Mouse (Mus musculus): ENCODE results near the gene Aak1. TPM values are rescaled to one million over a fixed set of nuclear protein-coding genes. Genes with fewer than 3 reads are reported as not detected.

The Aak1 gene
- polyA plus RNA-seq, 1 experiment from 2014 or later = 16.6 TPM

DNA sequence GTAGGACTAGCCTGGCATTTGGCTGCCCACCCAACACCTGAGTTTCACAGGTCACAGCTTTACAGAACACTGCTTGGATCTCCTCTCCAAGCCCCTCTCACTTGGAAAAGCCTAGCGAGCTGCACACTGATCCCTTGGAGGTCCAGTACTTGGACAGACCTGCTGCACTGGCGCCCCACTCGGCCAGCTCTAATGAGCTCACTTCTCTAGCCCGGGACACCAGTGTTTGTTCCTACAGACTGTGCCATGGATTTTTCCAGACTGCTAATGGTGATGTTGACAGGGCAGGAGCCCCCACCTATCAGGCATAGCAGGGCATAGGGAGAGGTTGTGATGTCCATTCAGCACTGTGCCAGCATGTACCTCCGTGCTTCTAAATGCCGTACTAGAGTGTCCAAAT, 48.2 kb downstream of the Aak1 start:
- Histone ChIP-seq H3K36me3 (0 out of 2 replicates have a peak, but pooled peaks cover 4% of the 10 kb centered on the region), H3K9me3 (replicated peaks) (no peaks in the 10 kb centered on the region), H3K4me3 (no peak overlapping the region), H3K9ac (no peak overlapping the region), H3K27ac (no peak overlapping the region), H3K4me1 (replicated peaks) (no peaks in the 10 kb centered on the region), H3K27me3 (no peaks in the 10 kb centered on the region), H3K4me2 (no peak overlapping the region)
- no peak for ATAC-seq (replicated peaks; ENCODE audit: insufficient number of reproducible peaks, insufficient read depth, low FRiP score, low read depth)
- WGBS = 93% methylated on average over 6 of the region's 6 CpGs

DNA sequence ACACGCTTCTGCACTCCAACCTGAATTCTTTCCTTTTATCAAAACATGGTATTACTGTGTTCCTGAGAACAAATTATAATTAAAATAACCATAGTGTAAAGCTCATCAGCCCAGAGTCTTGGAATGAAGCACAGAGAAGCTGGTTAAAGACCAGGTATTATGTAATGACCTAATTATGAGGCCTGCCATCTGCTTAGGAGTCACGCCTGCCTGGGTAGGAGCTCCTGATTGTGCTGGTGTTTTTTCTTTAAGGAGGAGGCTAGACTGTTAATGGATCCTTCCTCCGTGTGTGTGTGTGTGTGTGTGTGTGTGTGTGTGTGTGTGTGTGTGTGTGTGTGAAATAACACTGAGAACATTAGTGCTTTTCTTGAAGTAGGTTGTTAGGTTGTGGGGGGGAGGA, 49.7 kb downstream of the Aak1 start:
- H3K9ac ChIP-seq = no peak overlapping the region
- H3K4me3 ChIP-seq = no peak overlapping the region
- H3K27ac ChIP-seq = no peak overlapping the region
- H3K4me2 ChIP-seq = no peak overlapping the region
- no peaks in the 10 kb centered on the region for H3K4me1 ChIP-seq (replicated peaks)
- H3K9me3 ChIP-seq (replicated peaks) = no peaks in the 10 kb centered on the region
- H3K36me3 ChIP-seq = 0 out of 2 replicates have a peak, but pooled peaks cover 4% of the 10 kb centered on the region
- H3K27me3 ChIP-seq = no peaks in the 10 kb centered on the region
- 58% methylated on average over 3 of the region's 3 CpGs for WGBS
- no peak for ATAC-seq (replicated peaks; ENCODE audit: insufficient number of reproducible peaks, insufficient read depth, low FRiP score, low read depth)

DNA sequence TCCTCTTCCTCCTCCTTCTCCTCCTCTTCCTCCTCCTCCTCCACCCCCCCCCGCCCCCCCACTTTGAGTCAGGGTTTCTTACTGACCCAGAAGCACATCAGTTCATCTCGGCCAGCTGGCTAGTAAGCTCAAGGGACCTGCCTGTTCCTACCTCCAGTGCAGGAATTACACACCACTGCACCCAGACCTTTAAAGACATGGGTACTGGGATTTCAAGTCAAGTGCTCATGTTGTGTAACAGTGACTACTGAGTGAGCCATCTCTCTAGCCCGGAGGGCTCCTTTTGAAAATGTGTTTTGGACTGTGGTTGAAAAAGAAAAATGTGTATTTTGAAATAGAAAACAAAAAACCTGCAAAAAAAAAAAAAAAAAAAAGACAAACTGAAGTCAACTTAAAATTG, 50.6 kb downstream of the Aak1 start:
- no peaks in the 10 kb centered on the region for H3K9me3 ChIP-seq (replicated peaks)
- H3K4me3 ChIP-seq = no peak overlapping the region
- H3K4me2 ChIP-seq = no peak overlapping the region
- no peak overlapping the region for H3K27ac ChIP-seq
- H3K27me3 ChIP-seq = no peaks in the 10 kb centered on the region
- H3K36me3 ChIP-seq = no peaks in the 10 kb centered on the region
- H3K9ac ChIP-seq = no peak overlapping the region
- ATAC-seq (replicated peaks; ENCODE audit: insufficient number of reproducible peaks, insufficient read depth, low FRiP score, low read depth) = no peak
- WGBS = 84% methylated on average over 3 of the region's 3 CpGs
- H3K4me1 ChIP-seq (replicated peaks) = no peaks in the 10 kb centered on the region; the same call in 1 of the 2 replicates

DNA sequence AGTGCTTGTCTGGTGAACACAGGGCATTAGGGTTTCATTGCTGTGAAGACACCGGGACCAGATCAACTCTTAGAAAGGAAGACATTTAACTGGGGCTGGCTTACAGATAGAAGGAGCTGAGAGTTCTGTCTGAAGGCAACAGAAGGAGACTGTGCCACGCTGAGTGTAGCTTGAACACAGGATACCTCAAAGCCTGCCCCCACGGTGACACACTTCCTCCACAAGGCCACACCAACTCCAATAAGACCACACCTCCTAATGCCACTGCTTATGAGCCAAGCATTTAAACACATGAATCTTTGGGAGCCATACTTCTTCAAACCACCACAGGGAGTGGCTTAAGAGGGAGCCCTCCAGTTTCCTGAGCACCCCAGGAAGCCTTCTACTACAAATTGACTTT, 51.2 kb downstream of the Aak1 start:
- Histone ChIP-seq H3K9ac (no peak overlapping the region), H3K4me3 (no peak overlapping the region), H3K27ac (no peak overlapping the region), H3K4me1 (replicated peaks) (peaks cover 5% of the 10 kb centered on the region), H3K36me3 (no peaks in the 10 kb centered on the region), H3K4me2 (no peak overlapping the region), H3K9me3 (replicated peaks) (no peaks in the 10 kb centered on the region), H3K27me3 (no peaks in the 10 kb centered on the region)
- ATAC-seq (replicated peaks; ENCODE audit: insufficient number of reproducible peaks, insufficient read depth, low FRiP score, low read depth) = no peak
- WGBS = 78% methylated on average over 3 of the region's 3 CpGs

DNA sequence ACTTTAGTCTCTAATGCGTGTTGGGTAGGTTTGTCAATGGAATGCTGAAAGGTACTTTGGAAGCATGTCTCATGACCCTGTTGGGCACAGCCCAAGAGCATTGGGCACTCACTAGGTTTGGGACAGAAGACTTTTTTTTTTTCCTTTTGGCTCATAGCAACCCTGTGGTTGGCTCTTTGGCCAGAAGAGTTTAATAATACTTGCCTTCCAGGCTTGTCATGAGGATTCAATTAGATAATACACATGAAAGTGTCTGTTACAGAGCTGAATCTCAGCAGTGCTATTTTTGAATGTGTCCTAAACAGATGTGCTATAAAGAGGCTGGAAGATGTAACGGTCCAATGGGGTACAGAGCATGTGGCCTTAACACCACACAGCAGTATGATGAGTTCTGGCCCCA, 56.2 kb downstream of the Aak1 start:
- Histone ChIP-seq H3K27ac (0 out of 2 replicates have a peak overlapping the region, but pooled peaks have one; percentile 5), H3K9ac (no peak overlapping the region), H3K27me3 (no peaks in the 10 kb centered on the region), H3K36me3 (no peaks in the 10 kb centered on the region), H3K9me3 (replicated peaks) (no peaks in the 10 kb centered on the region), H3K4me3 (no peak overlapping the region), H3K4me2 (no peak overlapping the region), H3K4me1 (replicated peaks) (peaks cover 26% of the 10 kb centered on the region)
- 70% methylated on average over 2 of the region's 2 CpGs for WGBS
- ATAC-seq (replicated peaks; ENCODE audit: insufficient number of reproducible peaks, insufficient read depth, low FRiP score, low read depth) = no peak

DNA sequence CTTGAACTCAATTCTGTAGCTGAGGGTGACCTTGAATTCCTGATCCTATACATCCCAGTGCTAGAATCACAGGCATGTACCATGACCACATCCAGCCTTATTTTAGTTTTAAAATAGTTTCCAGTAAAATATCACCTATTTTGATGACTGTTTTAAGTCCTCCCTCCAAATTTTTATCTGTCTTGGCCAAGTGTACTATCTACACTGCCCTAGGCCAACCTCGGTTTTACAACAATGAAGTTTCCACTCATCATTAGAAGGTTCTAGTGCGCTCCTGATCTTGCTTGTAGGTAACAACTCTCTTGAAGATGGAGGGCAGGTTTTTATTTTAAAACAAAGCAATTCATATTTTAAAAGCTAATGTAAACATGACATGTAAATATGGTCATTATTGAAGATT, 57.9 kb downstream of the Aak1 start:
- H3K4me3 ChIP-seq = no peak overlapping the region
- H3K36me3 ChIP-seq = peaks cover 5% of the 10 kb centered on the region; the same call in 1 of the 2 replicates
- peaks cover 26% of the 10 kb centered on the region for H3K4me1 ChIP-seq (replicated peaks)
- H3K9ac ChIP-seq = no peak overlapping the region
- H3K4me2 ChIP-seq = no peak overlapping the region
- no peaks in the 10 kb centered on the region for H3K27me3 ChIP-seq
- H3K9me3 ChIP-seq (replicated peaks) = no peaks in the 10 kb centered on the region
- 79% methylated on average over 2 of the region's 2 CpGs for WGBS
- no peak overlapping the region for H3K27ac ChIP-seq
- ATAC-seq (replicated peaks; ENCODE audit: insufficient number of reproducible peaks, insufficient read depth, low FRiP score, low read depth) = no peak

DNA sequence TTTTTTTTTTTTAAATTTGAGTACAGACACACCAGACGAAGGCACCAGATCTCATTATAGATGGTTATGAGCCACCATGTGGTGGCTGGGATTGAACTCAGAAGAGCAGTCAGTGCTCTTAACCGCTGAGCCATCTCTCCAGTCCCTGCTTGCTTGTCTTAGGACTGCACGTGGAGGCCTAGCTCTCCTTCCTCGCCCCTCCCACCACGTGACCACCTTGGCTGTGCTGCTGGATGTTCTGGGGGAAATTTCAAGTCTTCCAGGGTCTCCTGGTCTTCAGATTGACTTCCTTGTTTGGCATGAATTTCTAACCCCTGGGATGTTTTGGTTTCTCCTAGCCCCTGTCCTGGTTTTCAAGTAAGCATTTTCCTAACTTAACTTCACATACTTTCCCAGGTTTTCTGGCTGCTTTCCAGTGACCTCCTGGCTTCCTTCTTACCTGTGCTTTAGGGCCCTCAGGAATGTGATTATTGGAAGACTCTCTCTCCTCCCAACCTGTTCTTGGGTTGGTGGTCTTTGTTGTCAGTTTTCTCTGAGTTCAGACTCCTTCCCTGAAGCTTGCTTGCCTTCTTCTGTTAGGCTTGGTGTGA, 59.3 kb downstream of the Aak1 start:
- no peak overlapping the region for H3K4me3 ChIP-seq
- H3K4me1 ChIP-seq (replicated peaks) = peaks cover 28% of the 10 kb centered on the region
- H3K27me3 ChIP-seq = no peaks in the 10 kb centered on the region
- no peak overlapping the region for H3K4me2 ChIP-seq
- H3K9ac ChIP-seq = no peak overlapping the region
- peaks cover 5% of the 10 kb centered on the region; the same call in 1 of the 2 replicates for H3K36me3 ChIP-seq
- H3K27ac ChIP-seq = no peak overlapping the region
- H3K9me3 ChIP-seq (replicated peaks) = no peaks in the 10 kb centered on the region
- no peak for ATAC-seq (replicated peaks; ENCODE audit: insufficient number of reproducible peaks, insufficient read depth, low FRiP score, low read depth)
- 54% methylated on average over 5 of the region's 5 CpGs for WGBS

DNA sequence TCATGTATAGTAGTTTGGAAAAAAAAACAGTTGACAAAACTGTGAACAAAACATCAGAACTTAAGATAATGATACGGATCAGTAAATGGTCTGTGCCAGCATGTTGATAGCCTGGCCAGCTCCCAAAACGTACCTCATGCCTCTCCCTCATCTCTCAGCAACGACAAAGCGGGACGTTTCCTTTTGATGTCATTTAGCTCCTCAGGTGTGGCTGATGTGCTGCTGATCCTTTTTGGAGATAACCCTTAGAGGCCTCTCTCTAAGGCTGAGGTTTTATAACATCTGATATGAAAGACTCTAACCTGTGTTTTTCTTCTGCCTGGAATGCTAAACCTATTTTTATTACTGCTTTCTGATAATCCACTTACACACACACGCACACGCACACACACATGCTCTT, 60.6 kb downstream of the Aak1 start:
- peaks cover 31% of the 10 kb centered on the region for H3K4me1 ChIP-seq (replicated peaks)
- H3K4me2 ChIP-seq = no peak overlapping the region
- no peak overlapping the region for H3K9ac ChIP-seq
- no peaks in the 10 kb centered on the region for H3K27me3 ChIP-seq
- H3K9me3 ChIP-seq (replicated peaks) = no peaks in the 10 kb centered on the region
- WGBS = 63% methylated on average over 7 of the region's 7 CpGs
- no peak overlapping the region for H3K4me3 ChIP-seq
- no peak overlapping the region for H3K27ac ChIP-seq
- ATAC-seq (replicated peaks; ENCODE audit: insufficient number of reproducible peaks, insufficient read depth, low FRiP score, low read depth) = no peak
- peaks cover 5% of the 10 kb centered on the region; the same call in 1 of the 2 replicates for H3K36me3 ChIP-seq

DNA sequence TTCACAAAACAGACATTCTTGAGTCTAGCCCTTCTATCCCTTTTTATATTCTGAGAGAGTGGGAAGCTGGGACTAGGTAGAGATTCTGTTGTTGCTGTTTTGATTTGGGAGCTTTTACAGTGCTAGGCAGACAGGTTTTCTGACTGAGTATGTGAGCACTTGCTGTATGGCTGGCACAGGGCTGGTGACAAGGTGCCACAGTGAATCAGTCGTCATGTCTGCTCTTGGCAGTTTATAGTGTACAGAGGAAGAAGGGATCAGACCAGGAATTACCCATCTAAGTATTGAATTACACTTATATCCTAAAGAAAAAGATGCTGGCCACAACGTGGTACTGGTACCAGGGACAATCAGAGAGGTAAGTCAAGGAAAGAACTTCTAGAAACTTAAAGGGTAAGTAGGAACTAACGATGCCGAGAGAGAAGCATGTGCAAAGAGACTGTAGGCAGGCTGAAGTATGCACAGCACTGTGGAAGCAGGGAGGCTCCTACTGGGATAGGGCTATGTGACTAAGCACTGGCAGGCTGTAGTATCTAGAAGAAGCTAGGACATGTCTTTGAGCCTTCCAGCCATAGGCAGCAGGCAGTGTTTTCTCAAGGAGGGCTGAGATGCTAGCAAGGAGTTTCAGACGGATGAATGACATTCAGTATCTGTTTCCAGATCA, 67.0 kb downstream of the Aak1 start:
- H3K4me2 ChIP-seq = no peak overlapping the region
- H3K9me3 ChIP-seq (replicated peaks) = no peaks in the 10 kb centered on the region
- WGBS = 70% methylated on average over 5 of the region's 5 CpGs
- H3K27me3 ChIP-seq = no peaks in the 10 kb centered on the region
- peaks cover 56% of the 10 kb centered on the region for H3K4me1 ChIP-seq (replicated peaks)
- no peaks in the 10 kb centered on the region; the same call in 1 of the 2 replicates for H3K36me3 ChIP-seq
- ATAC-seq (replicated peaks; ENCODE audit: insufficient number of reproducible peaks, insufficient read depth, low FRiP score, low read depth) = no peak
- H3K9ac ChIP-seq = no peak overlapping the region
- H3K27ac ChIP-seq = 0 out of 2 replicates have a peak overlapping the region, but pooled peaks have one; percentile 79
- H3K4me3 ChIP-seq = no peak overlapping the region

DNA sequence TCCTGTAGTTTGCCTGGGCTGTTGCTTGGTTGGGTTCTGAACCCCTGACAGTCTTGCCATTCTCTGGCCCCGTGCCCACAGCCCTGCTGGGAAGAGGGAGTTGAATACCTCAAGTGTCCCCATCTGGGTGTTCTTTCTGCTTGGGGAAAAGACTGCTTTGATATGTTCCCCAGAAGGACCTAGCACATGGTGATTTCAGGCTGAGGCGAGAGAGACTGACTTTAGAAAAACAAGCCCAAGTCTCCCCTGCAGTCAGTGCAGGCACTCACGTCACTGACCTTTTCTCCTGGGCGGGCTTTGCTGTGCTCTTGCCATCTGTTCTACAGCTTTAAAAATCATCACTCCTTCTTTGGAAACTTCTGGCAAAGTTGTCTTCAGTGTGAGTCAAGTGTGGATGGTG, 67.9 kb downstream of the Aak1 start:
- no peak overlapping the region for H3K9ac ChIP-seq
- no peak overlapping the region for H3K4me2 ChIP-seq
- H3K4me3 ChIP-seq = no peak overlapping the region
- ATAC-seq (replicated peaks; ENCODE audit: insufficient number of reproducible peaks, insufficient read depth, low FRiP score, low read depth) = no peak
- no peaks in the 10 kb centered on the region for H3K9me3 ChIP-seq (replicated peaks)
- no peaks in the 10 kb centered on the region for H3K27me3 ChIP-seq
- H3K27ac ChIP-seq = peak overlapping the region; percentile 79
- peaks cover 59% of the 10 kb centered on the region for H3K4me1 ChIP-seq (replicated peaks)
- 42% methylated on average over 4 of the region's 4 CpGs for WGBS
- H3K36me3 ChIP-seq = no peaks in the 10 kb centered on the region

DNA sequence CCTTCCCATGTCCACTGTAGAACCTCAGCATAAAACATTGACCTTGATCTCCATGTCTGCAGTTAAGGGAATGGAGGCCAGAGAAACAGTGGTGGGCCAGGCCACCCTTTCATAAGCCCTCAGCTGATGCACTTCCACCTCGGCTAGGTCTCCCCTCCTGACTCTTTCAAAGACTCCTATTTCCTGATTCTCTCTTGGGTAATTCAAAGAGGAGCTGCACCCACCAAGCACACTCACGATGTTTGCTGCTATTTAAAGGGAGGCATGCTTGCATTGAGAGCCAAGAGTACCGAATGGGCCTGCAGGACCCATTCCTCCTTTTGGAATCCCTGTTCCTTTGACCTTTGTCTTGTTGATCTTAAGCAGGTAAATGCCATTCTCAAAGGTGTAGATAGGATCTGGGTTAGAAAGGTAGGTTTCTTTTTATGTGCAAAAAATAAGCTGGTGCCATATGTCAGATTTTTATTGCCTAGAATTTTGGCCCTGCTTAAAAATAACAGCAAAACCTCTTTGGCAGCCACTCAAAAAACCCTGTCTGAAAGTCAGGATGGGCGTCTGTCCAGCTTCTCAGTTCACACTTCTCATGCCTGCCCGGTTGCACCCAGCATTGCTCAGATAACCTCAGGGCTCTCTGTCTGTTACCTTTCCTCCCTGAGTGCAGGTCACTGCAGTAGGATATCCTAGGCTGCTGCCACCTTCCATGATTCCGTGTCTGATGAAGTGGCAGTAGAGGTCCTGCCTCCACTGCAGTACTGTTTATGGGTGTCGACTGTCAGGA, 68.9 kb downstream of the Aak1 start:
- H3K27me3 ChIP-seq = no peaks in the 10 kb centered on the region
- no peak overlapping the region for H3K9ac ChIP-seq
- H3K4me1 ChIP-seq (replicated peaks) = peaks cover 59% of the 10 kb centered on the region
- ATAC-seq (replicated peaks; ENCODE audit: insufficient number of reproducible peaks, insufficient read depth, low FRiP score, low read depth) = 0 out of 2 replicates have a peak, but pooled peaks have one; percentile 55
- H3K4me2 ChIP-seq = peak overlapping the region; percentile 34
- 20% methylated on average over 7 of the region's 7 CpGs for WGBS
- H3K36me3 ChIP-seq = no peaks in the 10 kb centered on the region
- H3K4me3 ChIP-seq = no peak overlapping the region
- H3K27ac ChIP-seq = peak overlapping the region; percentile 79
- no peaks in the 10 kb centered on the region for H3K9me3 ChIP-seq (replicated peaks)
